Mouse (Mus musculus) spleen, adult 2 months (tissue): Measurements from ENCODE around the gene Gm19345.

ENCODE experiments used
- CTCF ChIP-seq: fragments of 200-500 bp; IDR thresholded peaks from 2 replicates; pipeline ENCODE4 v1.5.1; 2011; ENCODE audit warnings: mild to moderate bottlenecking, inconsistent platforms; ENCODE audit not compliant: insufficient read depth, insufficient read length, insufficient replicate concordance; ENCODE audit errors: extremely low read depth
- POLR2A ChIP-seq: fragments of 200-500 bp; IDR thresholded peaks from 2 replicates; pipeline ENCODE4 v1.6.1; 2011; ENCODE audit warnings: low read depth, low read length, inconsistent platforms

DNA sequence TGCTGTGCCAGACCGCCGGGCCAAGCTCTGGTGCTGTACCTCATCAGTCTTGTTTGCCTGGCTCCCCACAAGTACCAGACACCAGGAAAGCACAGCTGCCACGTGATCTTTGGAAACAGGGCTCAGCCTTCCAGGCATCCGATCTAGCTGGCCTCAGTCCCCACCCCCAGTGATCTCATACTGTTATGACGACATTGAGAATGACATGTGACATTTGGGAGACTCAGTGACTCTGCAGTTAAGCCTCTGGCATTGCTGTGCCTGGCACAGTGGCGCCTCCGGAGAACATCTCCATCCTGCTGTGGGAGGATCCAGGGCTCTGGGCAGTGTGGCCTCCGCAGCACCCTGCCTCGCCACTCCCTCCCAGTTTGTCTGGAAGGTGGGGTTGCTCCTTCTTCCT is 20.0 kb upstream of the Gm19345 start:
- no peak for TF ChIP-seq POLR2A
- TF ChIP-seq CTCF, result no peak
